Mouse (Mus musculus) liver, embryonic 14 days (tissue): ENCODE results near the gene Cacng3. TPM values are rescaled to one million over a fixed set of nuclear protein-coding genes. Genes with fewer than 3 reads are reported as not detected.

Experiments used
- polyA plus RNA-seq: library from polyadenylated mRNA; depleted of rRNA; stranded (reverse); fragments of >200 nt; gene quantifications from 2 replicates; pipeline ENCODE4 v1.2.3, GENCODE M21; 2012; rRNA removed

Cacng3 gene
- 0.02 TPM in 1 of 2 replicates, not detected in the other for polyA plus RNA-seq

DNA sequence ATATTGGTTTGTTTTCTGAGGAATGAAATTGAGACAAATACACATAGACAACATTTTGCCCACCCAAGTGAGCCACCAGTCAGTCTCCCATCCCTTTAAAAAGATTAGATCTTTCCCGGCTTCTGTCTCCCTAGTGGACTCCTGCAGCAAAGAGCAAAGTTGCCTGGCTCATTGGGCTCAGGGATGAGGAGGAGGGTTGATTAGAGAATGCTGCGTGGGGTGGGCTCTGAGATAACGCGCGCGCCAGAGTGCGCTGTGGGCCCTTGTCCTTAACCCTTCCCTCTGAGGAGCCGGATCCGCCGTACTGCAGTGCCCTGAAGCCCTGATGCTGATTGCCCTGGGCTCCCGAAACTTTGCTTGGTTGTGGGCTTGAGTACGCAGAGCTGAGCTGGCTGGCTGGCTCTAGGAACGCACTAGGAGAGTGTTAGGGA is at the start of gene Cacng3:
Gene Cacng3 (plus strand): TSS at position 51 of the 431 bp plus-strand sequence.

